25 mouse cellular contexts compared by ENCODE assay signal in genomic region chr11:85894136-85894530, GRCm38 (mm10). TPM values are rescaled to one million over a fixed set of nuclear protein-coding genes. Genes with fewer than 3 reads are reported as not detected.
DNase-seq lines count a peak whose midpoint lies in the region; ATAC-seq and TF ChIP-seq lines count a peak whose summit lies in the region.
"Had no signal": no experiment of that assay in that cellular context is flagged by ENCODE, and none has a peak within 500 bp of the region (broad histone marks: within the 10 kb centered on the region; RNA-seq: fewer than 3 reads in every experiment).

No protein-coding gene starts in this region.

- no peak for DNase-seq in lung, embryonic 14.5 days
- DNase-seq in lung, postnatal 4 days = no peak
- DNase-seq in midbrain, embryonic 11.5 days (ENCODE audit: low spot score, missing footprints) = peak; percentile 92
- DNase-seq in limb, embryonic 11.5 days (ENCODE audit: low spot score) = no peak
- no peak for DNase-seq in kidney, postnatal 4 days
- no peak for DNase-seq in heart, embryonic 10.5 days (ENCODE audit: low spot score)
- DNase-seq: adrenal gland, postnatal 14 days; cerebellum, adult 18-20 months; cerebellum, adult 9-11 months; cerebellum, postnatal 36 days; gastrocnemius, adult 2 months; gastrocnemius, postnatal 25 days; heart, postnatal 36 days had no signal

- TF ChIP-seq CTCF in lung, embryonic 14.5 days (IDR thresholded peaks at IDR 0.05; ENCODE audit: low read depth) = no peak

- H3K4me1 ChIP-seq in lung, embryonic 14.5 days (ENCODE audit: insufficient read depth) = peaks cover 9% of the 10 kb centered on the region; the same call in 1 of the 2 replicates
- peaks cover 14% of the 10 kb centered on the region for H3K4me1 ChIP-seq in midbrain, embryonic 11.5 days (ENCODE audit: control insufficient read depth, insufficient read depth, low read length)
- peaks cover 17% of the 10 kb centered on the region for H3K4me1 ChIP-seq in midbrain, embryonic 15.5 days
- peaks cover 40% of the 10 kb centered on the region for H3K4me1 ChIP-seq in limb, embryonic 11.5 days (ENCODE audit: control insufficient read depth, insufficient read depth, low read length)
- peaks cover 49% of the 10 kb centered on the region for H3K4me1 ChIP-seq in limb, embryonic 15.5 days
- peaks cover 38% of the 10 kb centered on the region for H3K4me1 ChIP-seq in heart, embryonic 10.5 days

- peaks cover 53% of the 10 kb centered on the region for H3K27me3 ChIP-seq in lung, embryonic 14.5 days (ENCODE audit: insufficient read depth, low read length)
- peaks cover 95% of the 10 kb centered on the region for H3K27me3 ChIP-seq in midbrain, embryonic 11.5 days (ENCODE audit: control insufficient read depth, insufficient read depth, low read length)
- peaks cover 95% of the 10 kb centered on the region for H3K27me3 ChIP-seq in midbrain, embryonic 15.5 days (replicated peaks)
- H3K27me3 ChIP-seq in limb, embryonic 11.5 days (ENCODE audit: control insufficient read depth, insufficient read depth, low read length) = peaks cover 36% of the 10 kb centered on the region
- H3K27me3 ChIP-seq in limb, embryonic 15.5 days = peaks cover 59% of the 10 kb centered on the region
- peaks cover 99% of the 10 kb centered on the region for H3K27me3 ChIP-seq in heart, embryonic 10.5 days (ENCODE audit: insufficient read depth, poor library complexity, severe bottlenecking)

- H3K4me3 ChIP-seq in lung, embryonic 14.5 days (ENCODE audit: low read depth, low read length) = peak overlapping the region; percentile 40
- H3K4me3 ChIP-seq in midbrain, embryonic 11.5 days (ENCODE audit: low read depth, low read length) = no peak overlapping the region
- H3K4me3 ChIP-seq in midbrain, embryonic 15.5 days = no peak overlapping the region
- peak overlapping the region; percentile 20 for H3K4me3 ChIP-seq in limb, embryonic 11.5 days (ENCODE audit: low read depth, low read length)
- H3K4me3 ChIP-seq in limb, embryonic 15.5 days = no peak overlapping the region
- no peak overlapping the region for H3K4me3 ChIP-seq in heart, embryonic 10.5 days

- no peak for ATAC-seq in lung, embryonic 14.5 days (ENCODE audit: insufficient read depth)
- no peak for ATAC-seq in midbrain, embryonic 11.5 days (ENCODE audit: low FRiP score)
- no peak for ATAC-seq in midbrain, embryonic 15.5 days (replicated peaks)
- ATAC-seq in limb, embryonic 11.5 days (ENCODE audit: insufficient number of reproducible peaks, low FRiP score, low TSS enrichment, low read depth) = no peak
- ATAC-seq in limb, embryonic 15.5 days (ENCODE audit: insufficient number of reproducible peaks, low FRiP score, low TSS enrichment, low read depth) = no peak
- ATAC-seq: activated CD4-positive, CD25-positive, alpha-beta regulatory T cell, adult 4 months; forebrain, embryonic 16.5 days; Patski had no signal

- peak overlapping the region; percentile 97 for H3K27ac ChIP-seq in lung, embryonic 14.5 days (ENCODE audit: low read depth)
- no peak overlapping the region for H3K27ac ChIP-seq in midbrain, embryonic 11.5 days (ENCODE audit: low read depth, low read length)
- no peak overlapping the region for H3K27ac ChIP-seq in midbrain, embryonic 15.5 days
- H3K27ac ChIP-seq in limb, embryonic 11.5 days (replicated peaks; ENCODE audit: low read depth, low read length) = no peak overlapping the region
- peak overlapping the region; percentile 92 for H3K27ac ChIP-seq in limb, embryonic 15.5 days
- no peak overlapping the region for H3K27ac ChIP-seq in heart, embryonic 10.5 days
- H3K27ac ChIP-seq: embryonic facial prominence, embryonic 13.5 days; forebrain, embryonic 12.5 days; gastrocnemius, adult 2 months; heart, embryonic 13.5 days; hindbrain, embryonic 12.5 days had no signal

- peaks cover 39% of the 10 kb centered on the region for H3K36me3 ChIP-seq in lung, embryonic 14.5 days (ENCODE audit: insufficient read depth)
- H3K36me3 ChIP-seq in midbrain, embryonic 11.5 days (ENCODE audit: control insufficient read depth, insufficient read depth, low read length) = no peaks in the 10 kb centered on the region
- H3K36me3 ChIP-seq in midbrain, embryonic 15.5 days (replicated peaks) = no peaks in the 10 kb centered on the region
- H3K36me3 ChIP-seq in limb, embryonic 11.5 days (ENCODE audit: control insufficient read depth, insufficient read depth, low read length) = 0 out of 2 replicates have a peak, but pooled peaks cover 2% of the 10 kb centered on the region
- peaks cover 3% of the 10 kb centered on the region; the same call in 1 of the 2 replicates for H3K36me3 ChIP-seq in limb, embryonic 15.5 days
- H3K36me3 ChIP-seq in heart, embryonic 10.5 days = no peaks in the 10 kb centered on the region
- H3K36me3 ChIP-seq: embryonic facial prominence, embryonic 13.5 days; forebrain, embryonic 12.5 days; heart, embryonic 13.5 days; hindbrain, embryonic 12.5 days had no signal

- WGBS in lung, embryonic 14.5 days = 7% methylated on average over 3 of the region's 3 CpGs
- WGBS in midbrain, embryonic 11.5 days = 2% methylated on average over 3 of the region's 3 CpGs
- WGBS in midbrain, embryonic 15.5 days = 3% methylated on average over 3 of the region's 3 CpGs
- WGBS in limb, embryonic 11.5 days = 3% methylated on average over 3 of the region's 3 CpGs
- 21% methylated on average over 3 of the region's 3 CpGs for WGBS in limb, embryonic 15.5 days
- 4% methylated on average over 3 of the region's 3 CpGs for WGBS in heart, embryonic 10.5 days

- H3K9me3 ChIP-seq in lung, embryonic 14.5 days (ENCODE audit: low read depth, low read length) = no peaks in the 10 kb centered on the region
- H3K9me3 ChIP-seq in midbrain, embryonic 11.5 days (ENCODE audit: control insufficient read depth, low read length) = no peaks in the 10 kb centered on the region
- no peaks in the 10 kb centered on the region for H3K9me3 ChIP-seq in midbrain, embryonic 15.5 days
- H3K9me3 ChIP-seq in limb, embryonic 11.5 days (ENCODE audit: control insufficient read depth, low read length) = no peaks in the 10 kb centered on the region
- no peaks in the 10 kb centered on the region for H3K9me3 ChIP-seq in limb, embryonic 15.5 days
- no peaks in the 10 kb centered on the region for H3K9me3 ChIP-seq in heart, embryonic 10.5 days
- H3K9me3 ChIP-seq: embryonic facial prominence, embryonic 13.5 days; forebrain, embryonic 12.5 days; heart, embryonic 13.5 days; hindbrain, embryonic 12.5 days had no signal

- peak overlapping the region; percentile 61 for H3K9ac ChIP-seq in lung, embryonic 14.5 days
- H3K9ac ChIP-seq in midbrain, embryonic 11.5 days (ENCODE audit: low read length) = no peak overlapping the region
- no peak overlapping the region for H3K9ac ChIP-seq in midbrain, embryonic 15.5 days
- peak overlapping the region; percentile 75 for H3K9ac ChIP-seq in limb, embryonic 11.5 days (ENCODE audit: low read length)
- H3K9ac ChIP-seq in limb, embryonic 15.5 days = no peak overlapping the region
- H3K9ac ChIP-seq: hindbrain, embryonic 12.5 days had no signal

- peak overlapping the region; percentile 81 for H3K4me2 ChIP-seq in lung, embryonic 14.5 days
- no peak overlapping the region for H3K4me2 ChIP-seq in midbrain, embryonic 11.5 days
- no peak overlapping the region for H3K4me2 ChIP-seq in midbrain, embryonic 15.5 days
- peak overlapping the region; percentile 53 for H3K4me2 ChIP-seq in limb, embryonic 11.5 days (ENCODE audit: low read depth, severe bottlenecking)
- H3K4me2 ChIP-seq in limb, embryonic 15.5 days = no peak overlapping the region; the same call in 1 of the 2 replicates

RNA-seq across cellular contexts. Expression of gene Tbx4, which starts 7.9 kb away (rescaled TPM):
- polyA plus RNA-seq in lung, embryonic 14.5 days (2014; fragmentation: Nextera tagmentation; extraction: Ambion mirVana) = 67.9 and 73.4 TPM in 2 replicates
- 0.04 and 0.19 TPM in 2 replicates for polyA plus RNA-seq in midbrain, embryonic 11.5 days (2014; fragmentation: Nextera tagmentation; extraction: Ambion mirVana)
- 0.34 and 0.46 TPM in 2 replicates for polyA plus RNA-seq in midbrain, embryonic 15.5 days (2015; fragmentation: Nextera tagmentation; extraction: Ambion mirVana)
- 36.3 and 36.7 TPM in 2 replicates for polyA plus RNA-seq in limb, embryonic 11.5 days (2014; fragmentation: Nextera tagmentation; extraction: Ambion mirVana)
- 14.9 and 21.9 TPM in 2 replicates for polyA plus RNA-seq in limb, embryonic 15.5 days (2015; fragmentation: Nextera tagmentation; extraction: Ambion mirVana)
- 0.80 and 4.1 TPM in 2 replicates for polyA plus RNA-seq in heart, embryonic 10.5 days (2016; fragmentation: Nextera tagmentation; extraction: Ambion mirVana)
- polyA plus RNA-seq: activated CD4-positive, CD25-positive, alpha-beta regulatory T cell, adult 4 months; Patski had no signal

RNA-seq across cellular contexts. Expression of gene Gm11444, which starts 44.0 kb away (rescaled TPM):
- not detected in 2 replicates for polyA plus RNA-seq in lung, embryonic 14.5 days (2014; fragmentation: Nextera tagmentation; extraction: Ambion mirVana)
- polyA plus RNA-seq in midbrain, embryonic 11.5 days (2014; fragmentation: Nextera tagmentation; extraction: Ambion mirVana) = not detected in 2 replicates
- polyA plus RNA-seq in midbrain, embryonic 15.5 days (2015; fragmentation: Nextera tagmentation; extraction: Ambion mirVana) = not detected in 2 replicates
- polyA plus RNA-seq in limb, embryonic 11.5 days (2014; fragmentation: Nextera tagmentation; extraction: Ambion mirVana) = not detected in 2 replicates
- polyA plus RNA-seq in limb, embryonic 15.5 days (2015; fragmentation: Nextera tagmentation; extraction: Ambion mirVana) = not detected in 2 replicates
- polyA plus RNA-seq in heart, embryonic 10.5 days (2016; fragmentation: Nextera tagmentation; extraction: Ambion mirVana) = not detected in 2 replicates
- polyA plus RNA-seq: C2C12; embryonic facial prominence, embryonic 13.5 days; forebrain, embryonic 12.5 days; forebrain, embryonic 16.5 days; frontal cortex, adult 2 months; heart, embryonic 13.5 days; heart, postnatal 0 days; hindbrain, embryonic 12.5 days; Patski had no signal

Comparison
In these comparisons a context has a peak if more than half of its experiments do, and no peak if none do; other contexts are left out.
1. H3K27ac ChIP-seq: peak in lung, embryonic 14.5 days (single experiment) and limb, embryonic 15.5 days (single experiment); none in midbrain, embryonic 11.5 days (single experiment), midbrain, embryonic 15.5 days (single experiment), limb, embryonic 11.5 days (single experiment) and heart, embryonic 10.5 days (single experiment).
2. H3K4me2 ChIP-seq: peak in lung, embryonic 14.5 days (single experiment) and limb, embryonic 11.5 days (single experiment); none in midbrain, embryonic 11.5 days (single experiment), midbrain, embryonic 15.5 days (single experiment) and limb, embryonic 15.5 days (single experiment).
3. H3K4me3 ChIP-seq: peak in lung, embryonic 14.5 days (single experiment) and limb, embryonic 11.5 days (single experiment); none in midbrain, embryonic 11.5 days (single experiment), midbrain, embryonic 15.5 days (single experiment), limb, embryonic 15.5 days (single experiment) and heart, embryonic 10.5 days (single experiment).
4. H3K9ac ChIP-seq: peak in lung, embryonic 14.5 days (single experiment) and limb, embryonic 11.5 days (single experiment); none in midbrain, embryonic 11.5 days (single experiment), midbrain, embryonic 15.5 days (single experiment) and limb, embryonic 15.5 days (single experiment).